Mouse (Mus musculus): Measurements from ENCODE around the gene Map4k2.

DNA sequence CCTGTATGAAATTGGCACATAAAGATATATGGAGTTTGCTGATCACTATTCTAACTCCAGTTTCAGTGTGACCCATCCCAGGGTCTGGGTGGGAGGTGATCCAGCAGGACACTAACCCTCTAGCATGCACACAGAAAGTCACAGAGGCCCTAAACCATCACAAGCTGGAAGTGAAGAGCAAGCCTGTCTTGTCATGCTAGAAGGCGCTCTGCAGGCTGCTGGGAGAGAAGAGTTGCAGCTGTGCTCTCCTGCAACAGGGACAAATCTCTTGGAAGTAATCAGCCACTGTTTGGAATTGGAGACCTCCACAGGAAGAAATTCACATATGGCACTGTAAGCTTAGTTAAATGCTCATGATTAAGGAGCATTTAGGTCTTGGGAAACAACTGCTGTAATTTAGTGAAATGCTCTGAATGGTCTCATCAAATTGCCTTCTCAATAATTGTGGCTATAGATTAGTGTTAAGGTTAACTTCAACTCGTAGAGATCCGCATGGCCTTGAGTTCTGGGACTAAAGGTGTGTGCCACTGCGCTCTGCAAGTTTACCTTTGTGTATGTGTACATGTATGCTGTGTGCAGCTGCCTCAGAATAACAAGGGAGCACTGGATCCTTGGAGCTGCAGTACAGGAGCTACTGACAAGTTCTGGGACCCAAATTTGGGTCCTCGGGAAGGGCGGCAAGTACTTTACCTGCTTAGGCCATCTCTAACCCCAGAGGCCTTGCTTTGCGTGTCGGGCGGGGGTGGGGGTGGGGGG, 39.7 kb downstream of the Map4k2 start:
- TF ChIP-seq CTCF (IDR thresholded peaks at IDR 0.05; ENCODE audit: control insufficient read depth, insufficient read depth, insufficient replicate concordance, low read depth, low read length) (no peak), POLR2A (IDR thresholded peaks at IDR 0.05; ENCODE audit: control insufficient read depth, low read depth, low read length) (no peak)

Data from testis, adult 2 months (tissue).